Mouse (Mus musculus) liver, embryonic 14.5 days (tissue): ENCODE results near the gene Zfp384.

Source experiments
- CTCF ChIP-seq: IDR thresholded peaks from 2 replicates; pipeline ENCODE4 v1.5.1; 2016; ENCODE audit warnings: antibody characterized with exemption, low read depth, control low read depth
- EP300 ChIP-seq: IDR thresholded peaks from 2 replicates; pipeline ENCODE4 v1.6.1; 2016; ENCODE audit warnings: antibody characterized with exemption, low read depth

DNA sequence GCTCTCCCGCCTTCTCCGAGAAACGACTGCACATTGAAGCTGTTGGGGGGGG, at the start of gene Zfp384:
- TF ChIP-seq CTCF (no peak), EP300 (no peak)
